Mouse (Mus musculus) E14TG2a.4 (cell line): Measurements from ENCODE around the gene Fbxl21.

Experiments used
- H3K27me3 ChIP-seq: 2 replicates; pipeline ENCODE4 v1.6.1; 2014; ENCODE audit warnings: low read length, control low read depth; ENCODE audit not compliant: insufficient read depth
- H3K36me3 ChIP-seq: 2 replicates; pipeline ENCODE4 v1.6.1; 2014; ENCODE audit warnings: low read length, control low read depth; ENCODE audit not compliant: insufficient read depth
- H3K4me1 ChIP-seq: replicated peaks from 2 replicates; pipeline ENCODE4 v1.6.1; 2014; ENCODE audit warnings: low read depth, low read length, control low read depth
- H3K4me3 ChIP-seq: replicated peaks from 2 replicates; pipeline ENCODE4 v1.5.1; 2014; ENCODE audit warnings: mild to moderate bottlenecking, low read length
- H3K9me3 ChIP-seq: 2 replicates; pipeline ENCODE4 v1.6.1; 2014; ENCODE audit warnings: low read length, control low read depth
- CTCF ChIP-seq: conservative IDR thresholded peaks from 2 replicates; pipeline ENCODE4 v1.5.1; 2014; ENCODE audit warnings: low read length
- NANOG ChIP-seq: IDR thresholded peaks from 2 replicates; pipeline ENCODE4 v1.6.1; 2014; ENCODE audit warnings: borderline replicate concordance, low read length, mixed read lengths
- POU5F1 ChIP-seq: IDR thresholded peaks from 2 replicates; pipeline ENCODE4 v1.6.1; 2014; ENCODE audit warnings: low read length, borderline replicate concordance

The Fbxl21 gene

DNA sequence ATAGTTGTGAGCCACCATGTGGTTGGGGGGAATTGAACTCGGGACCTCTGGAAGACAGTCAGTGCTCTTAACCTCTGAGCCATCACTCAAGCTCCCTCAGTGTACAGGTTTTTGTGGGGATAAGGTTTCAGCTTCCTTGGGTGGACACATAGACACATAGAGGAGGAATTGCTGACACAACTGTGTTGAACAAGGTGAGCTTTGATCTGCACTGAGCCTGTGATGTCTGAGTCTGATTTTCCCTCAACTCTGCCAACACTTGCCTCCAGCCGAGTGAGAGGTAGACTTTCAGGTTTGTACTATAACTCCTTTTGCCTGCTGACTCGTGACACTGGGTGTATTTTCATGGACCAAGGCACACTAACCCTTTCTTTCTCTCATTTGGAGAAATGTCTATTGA is 34.4 kb downstream of the Fbxl21 start:
- Histone ChIP-seq H3K4me1 (0 out of 2 replicates have a peak, but pooled peaks cover 5% of the 10 kb centered on the region), H3K27me3 (peaks cover 9% of the 10 kb centered on the region), H3K9me3 (no peaks in the 10 kb centered on the region), H3K4me3 (no peak overlapping the region), H3K36me3 (no peaks in the 10 kb centered on the region)
- TF ChIP-seq CTCF (no peak), NANOG (no peak), POU5F1 (no peak)

- TF ChIP-seq CTCF (no peak), NANOG (no peak), POU5F1 (no peak)
- H3K9me3 ChIP-seq: no peaks in the 10 kb centered on the region
- H3K4me3 ChIP-seq: no peak overlapping the region
- H3K27me3 ChIP-seq: peaks cover 9% of the 10 kb centered on the region
- no peaks in the 10 kb centered on the region for H3K36me3 ChIP-seq
- 0 out of 2 replicates have a peak, but pooled peaks cover 7% of the 10 kb centered on the region for H3K4me1 ChIP-seq
These were observed 36.5 kb downstream of the Fbxl21 start for GRCm38 (mm10) chr13:56558811-56559210.

GRCm38 (mm10) chr13:56559841-56560370 is 37.6 kb downstream of the Fbxl21 start:
- Histone ChIP-seq H3K36me3 (no peaks in the 10 kb centered on the region), H3K4me1 (0 out of 2 replicates have a peak, but pooled peaks cover 2% of the 10 kb centered on the region), H3K9me3 (no peaks in the 10 kb centered on the region), H3K4me3 (no peak overlapping the region), H3K27me3 (peaks cover 9% of the 10 kb centered on the region)
- TF ChIP-seq POU5F1 (no peak), CTCF (no peak), NANOG (no peak)

DNA sequence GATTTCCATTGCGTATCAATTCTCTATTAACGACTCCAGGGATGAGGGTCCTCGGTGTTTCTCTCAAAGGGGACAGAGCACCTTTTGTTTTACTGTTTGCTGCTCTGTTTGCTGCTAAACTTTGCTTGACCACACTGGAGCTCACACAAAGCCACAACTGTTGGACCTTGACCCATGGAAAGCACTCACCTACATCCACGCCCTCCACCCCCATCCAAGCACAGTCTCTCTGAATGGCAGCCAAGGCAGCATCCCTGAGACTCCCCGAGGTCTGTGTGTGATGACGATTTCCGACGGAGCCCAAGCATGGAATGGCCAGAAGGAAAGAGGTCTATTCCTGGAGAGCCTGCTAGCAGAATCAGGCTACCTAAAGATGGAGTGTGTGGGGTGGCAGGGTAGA is 38.9 kb downstream of the Fbxl21 start:
- Histone ChIP-seq H3K4me3 (no peak overlapping the region), H3K27me3 (peaks cover 9% of the 10 kb centered on the region), H3K9me3 (no peaks in the 10 kb centered on the region), H3K4me1 (0 out of 2 replicates have a peak, but pooled peaks cover 2% of the 10 kb centered on the region), H3K36me3 (no peaks in the 10 kb centered on the region)
- TF ChIP-seq POU5F1 (no peak), NANOG (no peak), CTCF (no peak)

DNA sequence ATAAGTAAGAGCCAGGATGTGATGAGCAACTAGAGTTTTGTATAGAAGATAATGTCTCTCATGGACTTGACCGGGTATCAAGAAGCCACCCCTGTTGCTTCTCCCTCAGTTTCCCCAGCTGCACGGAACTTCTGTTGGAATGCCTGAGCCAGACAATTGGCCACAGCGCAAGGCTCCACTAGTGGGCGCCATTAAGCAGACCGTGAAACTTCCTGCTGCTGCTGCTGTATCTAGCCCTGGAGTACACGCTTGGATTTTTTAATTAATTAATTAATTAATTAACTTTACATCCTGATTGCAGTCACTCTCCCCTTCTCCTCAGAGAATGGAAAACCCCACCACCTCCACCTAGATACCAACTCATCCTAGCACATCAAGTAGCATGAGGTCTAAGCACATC is 40.8 kb downstream of the Fbxl21 start:
- peaks cover 9% of the 10 kb centered on the region for H3K27me3 ChIP-seq
- H3K9me3 ChIP-seq: no peaks in the 10 kb centered on the region
- TF ChIP-seq CTCF (peak; percentile 80), NANOG (no peak), POU5F1 (no peak)
- 0 out of 2 replicates have a peak, but pooled peaks cover 7% of the 10 kb centered on the region for H3K4me1 ChIP-seq
- H3K4me3 ChIP-seq: no peak overlapping the region
- no peaks in the 10 kb centered on the region for H3K36me3 ChIP-seq

GRCm38 (mm10) chr13:56566336-56566735 is 44.1 kb downstream of the Fbxl21 start:
- Histone ChIP-seq H3K36me3 (no peaks in the 10 kb centered on the region), H3K9me3 (no peaks in the 10 kb centered on the region), H3K27me3 (peaks cover 3% of the 10 kb centered on the region; the same call in 1 of the 2 replicates), H3K4me3 (no peak overlapping the region), H3K4me1 (0 out of 2 replicates have a peak, but pooled peaks cover 7% of the 10 kb centered on the region)
- TF ChIP-seq NANOG: no peak
- no peak for TF ChIP-seq CTCF
- no peak for TF ChIP-seq POU5F1

GRCm38 (mm10) chr13:56571645-56572044 is 49.4 kb downstream of the Fbxl21 start:
- Histone ChIP-seq H3K36me3 (no peaks in the 10 kb centered on the region), H3K4me3 (no peak overlapping the region), H3K9me3 (no peaks in the 10 kb centered on the region), H3K27me3 (no peaks in the 10 kb centered on the region), H3K4me1 (peaks cover 13% of the 10 kb centered on the region)
- TF ChIP-seq CTCF (no peak), POU5F1 (no peak), NANOG (no peak)

- no peaks in the 10 kb centered on the region for H3K27me3 ChIP-seq
- H3K9me3 ChIP-seq: no peaks in the 10 kb centered on the region
- H3K4me3 ChIP-seq: no peak overlapping the region
- TF ChIP-seq POU5F1 (no peak), CTCF (no peak), NANOG (no peak)
- no peaks in the 10 kb centered on the region for H3K36me3 ChIP-seq
- peaks cover 9% of the 10 kb centered on the region for H3K4me1 ChIP-seq
These were observed 52.8 kb downstream of the Fbxl21 start for GRCm38 (mm10) chr13:56575074-56575473.
